8 mouse cellular contexts compared by ENCODE assay signal in genomic region chr7:71411293-71412011, GRCm38 (mm10).
DNase-seq lines count a peak whose midpoint lies in the region; ATAC-seq and TF ChIP-seq lines count a peak whose summit lies in the region.

No protein-coding gene starts in this region.

- peak overlapping the region; percentile 15; the same call in 1 of the 2 replicates for H3K9ac ChIP-seq in lung, embryonic 15.5 days

- no peaks in the 10 kb centered on the region for H3K36me3 ChIP-seq in heart, embryonic 10.5 days
- no peaks in the 10 kb centered on the region for H3K36me3 ChIP-seq in lung, embryonic 15.5 days

- no peak for TF ChIP-seq CTCF in cortical plate, adult 2 months (IDR thresholded peaks at IDR 0.05; ENCODE audit: extremely low read depth, insufficient read depth, low read length)

- H3K27ac ChIP-seq in cortical plate, adult 2 months (ENCODE audit: insufficient read depth, low read length): no peak overlapping the region
- peak overlapping the region; percentile 84 for H3K27ac ChIP-seq in heart, embryonic 10.5 days
- H3K27ac ChIP-seq in lung, embryonic 15.5 days: peak overlapping the region; percentile 90

- peak; percentile 2 for DNase-seq in ES-CJ7 (ENCODE audit: low read depth, low spot score)
- peak; percentile 86 for DNase-seq in heart, embryonic 10.5 days (ENCODE audit: low spot score)
- DNase-seq in kidney, adult 8-10 months: peak; percentile 29 to 53
- DNase-seq in retina, postnatal 1 day: peak; percentile 78
- DNase-seq in layer of hippocampus, adult 9-10 months (ENCODE audit: low spot score): no peak

- peak; percentile 96 for ATAC-seq in lung, embryonic 15.5 days (ENCODE audit: borderline replicate concordance, extremely low read depth, low FRiP score, low TSS enrichment)
- no peak for ATAC-seq in frontal cortex, adult (ENCODE audit: low TSS enrichment)

- 0 out of 2 replicates have a peak, but pooled peaks cover 7% of the 10 kb centered on the region for H3K27me3 ChIP-seq in heart, embryonic 10.5 days (ENCODE audit: insufficient read depth, poor library complexity, severe bottlenecking)
- H3K27me3 ChIP-seq in lung, embryonic 15.5 days: no peaks in the 10 kb centered on the region

- H3K4me3 ChIP-seq in cortical plate, adult 2 months (ENCODE audit: insufficient read depth, low read length): peak overlapping the region; percentile 18; the same call in 1 of the 2 replicates
- H3K4me3 ChIP-seq in heart, embryonic 10.5 days: peak overlapping the region; percentile 54
- H3K4me3 ChIP-seq in lung, embryonic 15.5 days: peak overlapping the region; percentile 40

- H3K4me1 ChIP-seq in cortical plate, adult 2 months (ENCODE audit: control insufficient read depth, insufficient read depth, low read length): no peaks in the 10 kb centered on the region
- peaks cover 18% of the 10 kb centered on the region for H3K4me1 ChIP-seq in heart, embryonic 10.5 days
- peaks cover 35% of the 10 kb centered on the region for H3K4me1 ChIP-seq in lung, embryonic 15.5 days

- no peaks in the 10 kb centered on the region for H3K9me3 ChIP-seq in heart, embryonic 10.5 days
- no peaks in the 10 kb centered on the region for H3K9me3 ChIP-seq in lung, embryonic 15.5 days

- TF ChIP-seq POLR2A in cortical plate, adult 2 months (IDR thresholded peaks at IDR 0.05; ENCODE audit: extremely low read depth, insufficient read depth, low read length): no peak

- 3% methylated on average over 14 of the region's 14 CpGs for WGBS in heart, embryonic 10.5 days
- 2% methylated on average over 14 of the region's 14 CpGs for WGBS in lung, embryonic 15.5 days

- H3K4me2 ChIP-seq in lung, embryonic 15.5 days: peak overlapping the region; percentile 74
